Mouse (Mus musculus): ENCODE results near the gene Map4. TPM values are rescaled to one million over a fixed set of nuclear protein-coding genes. Genes with fewer than 3 reads are reported as not detected.

The Map4 gene
- polyA plus RNA-seq, 1 experiment from 2014 or later, result 117 TPM

DNA sequence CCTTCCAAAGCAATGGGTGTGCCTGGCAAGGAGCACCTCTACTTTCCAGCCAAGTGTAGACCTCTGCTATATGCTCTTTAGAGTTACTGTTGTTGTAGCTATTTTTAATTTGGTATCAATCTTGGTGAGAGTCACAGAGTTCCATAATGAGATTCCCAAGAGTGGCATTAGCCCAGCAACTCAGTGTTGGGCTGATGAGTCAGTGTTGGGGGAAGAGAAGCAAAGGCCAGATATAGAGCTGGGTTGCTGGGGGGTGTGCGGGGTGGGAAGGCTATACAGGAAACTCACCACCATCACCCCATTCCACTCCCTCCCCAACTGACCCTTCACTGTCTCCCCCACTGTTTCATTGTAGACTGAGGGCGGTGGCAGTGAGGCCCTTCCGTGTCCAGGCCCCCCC lies 149.8 kb downstream of the Map4 start:
- Histone ChIP-seq H3K27me3 (no peaks in the 10 kb centered on the region), H3K9ac (replicated peaks) (no peak overlapping the region), H3K4me1 (no peaks in the 10 kb centered on the region), H3K9me3 (no peaks in the 10 kb centered on the region), H3K4me3 (no peak overlapping the region), H3K27ac (replicated peaks) (no peak overlapping the region), H3K36me3 (peaks cover 75% of the 10 kb centered on the region), H3K4me2 (replicated peaks) (no peak overlapping the region)
- ATAC-seq (replicated peaks), result no peak
- 68% methylated on average over 3 of the region's 3 CpGs for WGBS

DNA sequence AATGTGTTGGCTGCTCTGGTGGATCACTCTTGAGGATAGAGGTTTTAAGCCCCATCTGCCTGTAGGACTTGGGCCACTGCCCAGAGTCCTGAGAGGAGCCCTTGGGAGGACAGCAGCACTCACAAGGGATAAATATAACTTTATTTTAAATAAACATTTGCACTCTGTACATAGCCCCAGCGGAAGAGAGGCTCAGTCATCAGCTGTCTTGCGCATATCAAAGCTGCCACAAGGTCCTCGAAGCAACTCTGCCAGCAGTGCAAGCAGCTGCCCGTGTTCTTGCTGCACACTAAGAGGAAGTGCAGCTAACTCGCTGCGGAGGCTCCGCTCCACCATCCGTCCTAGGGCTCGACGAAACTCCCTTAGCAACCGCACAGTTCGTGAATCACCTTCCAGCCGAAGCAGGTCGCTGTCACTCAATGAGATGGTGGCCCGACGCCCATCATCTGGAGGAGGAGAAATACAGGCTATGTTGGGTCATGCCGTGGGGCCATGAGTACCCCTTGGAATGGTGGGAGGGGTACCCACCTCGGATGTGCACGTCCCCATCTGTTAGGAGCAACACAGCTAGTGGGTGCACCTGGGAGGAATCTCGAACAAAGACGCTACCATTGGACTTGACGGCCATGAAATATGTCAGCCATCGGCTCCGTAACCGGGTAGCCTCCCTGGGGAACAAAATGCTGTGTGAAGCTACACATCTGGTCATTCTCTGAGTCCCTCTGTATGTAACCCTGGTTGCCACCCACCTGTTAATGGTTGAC lies 153.1 kb downstream of the Map4 start:
- Histone ChIP-seq H3K4me3 (no peak overlapping the region), H3K27ac (replicated peaks) (no peak overlapping the region), H3K9ac (replicated peaks) (no peak overlapping the region), H3K36me3 (peaks cover 95% of the 10 kb centered on the region), H3K9me3 (no peaks in the 10 kb centered on the region), H3K4me2 (replicated peaks) (no peak overlapping the region), H3K27me3 (no peaks in the 10 kb centered on the region), H3K4me1 (no peaks in the 10 kb centered on the region)
- WGBS, result 89% methylated on average over 25 of the region's 25 CpGs
- ATAC-seq (replicated peaks), result no peak

DNA sequence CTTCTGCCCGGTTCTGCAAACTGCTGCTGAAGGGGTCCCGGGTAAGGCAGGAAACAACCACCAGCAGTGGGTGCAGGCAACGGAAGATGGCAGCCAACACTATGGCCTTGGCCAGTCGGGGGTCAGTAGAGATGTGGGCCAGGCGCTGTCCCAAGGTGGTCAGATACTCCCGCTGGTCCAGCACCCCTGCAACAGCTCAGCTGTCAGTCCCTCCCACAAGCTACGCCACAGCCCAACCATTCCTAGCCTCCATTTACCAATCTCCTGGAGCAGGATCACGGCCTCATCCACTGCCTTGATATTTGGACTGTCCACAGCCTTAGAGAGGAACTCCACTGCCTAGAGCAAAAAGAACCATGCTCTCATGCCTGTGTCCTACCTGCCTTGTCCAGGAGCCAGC lies 154.4 kb downstream of the Map4 start:
- H3K9me3 ChIP-seq, result no peaks in the 10 kb centered on the region
- no peak for ATAC-seq (replicated peaks)
- H3K4me2 ChIP-seq (replicated peaks), result no peak overlapping the region
- H3K9ac ChIP-seq (replicated peaks), result no peak overlapping the region
- 95% methylated on average over 8 of the region's 8 CpGs for WGBS
- H3K4me1 ChIP-seq, result no peaks in the 10 kb centered on the region
- H3K4me3 ChIP-seq, result no peak overlapping the region
- H3K27me3 ChIP-seq, result no peaks in the 10 kb centered on the region
- H3K36me3 ChIP-seq, result peaks cover 95% of the 10 kb centered on the region
- H3K27ac ChIP-seq (replicated peaks), result no peak overlapping the region

DNA sequence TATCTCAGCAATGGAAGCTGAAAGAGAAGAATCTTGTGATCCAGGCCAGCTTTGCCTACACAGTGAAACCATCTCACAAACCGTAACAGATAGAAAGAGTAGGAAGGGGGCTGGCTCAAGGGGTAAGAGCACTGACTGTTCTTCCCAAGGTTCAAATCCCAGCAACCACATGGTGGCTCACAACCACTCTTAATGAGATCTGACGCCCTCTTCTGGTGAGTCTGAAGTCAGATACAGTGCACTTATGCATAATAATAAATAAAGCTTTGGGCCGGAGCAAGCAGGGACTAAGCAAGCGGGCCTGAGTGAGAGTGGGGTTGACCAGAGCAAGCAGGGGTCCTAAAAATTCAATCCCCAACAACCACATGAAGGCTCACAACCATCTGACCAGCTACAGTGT lies 162.0 kb downstream of the Map4 start:
- H3K27me3 ChIP-seq, result no peaks in the 10 kb centered on the region
- H3K36me3 ChIP-seq, result peaks cover 96% of the 10 kb centered on the region
- 80% methylated on average over 4 of the region's 4 CpGs for WGBS
- H3K4me1 ChIP-seq, result no peaks in the 10 kb centered on the region
- no peak overlapping the region for H3K4me2 ChIP-seq (replicated peaks)
- no peaks in the 10 kb centered on the region for H3K9me3 ChIP-seq
- H3K9ac ChIP-seq (replicated peaks), result no peak overlapping the region
- no peak overlapping the region for H3K27ac ChIP-seq (replicated peaks)
- no peak overlapping the region for H3K4me3 ChIP-seq
- ATAC-seq (replicated peaks), result no peak

DNA sequence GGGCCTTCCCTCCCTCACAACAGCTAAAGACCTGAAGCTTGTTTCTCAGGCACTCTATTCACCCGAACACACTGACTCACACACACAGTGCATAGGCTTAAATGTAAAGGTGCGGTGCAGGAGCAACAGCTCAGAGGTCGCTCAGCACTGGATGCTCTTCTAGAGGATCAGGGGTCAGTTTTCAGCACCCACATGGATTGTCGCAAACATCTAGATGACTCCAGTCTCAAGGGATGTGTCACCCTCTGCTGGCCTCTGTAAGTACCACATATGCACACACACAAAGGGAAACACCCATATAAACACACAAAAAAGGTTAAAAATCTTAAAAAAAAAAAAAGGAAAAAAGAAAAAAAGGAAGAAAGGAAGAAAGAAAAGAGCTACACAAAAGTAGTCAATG lies 163.5 kb downstream of the Map4 start:
- Histone ChIP-seq H3K4me3 (no peak overlapping the region), H3K4me2 (replicated peaks) (no peak overlapping the region), H3K4me1 (no peaks in the 10 kb centered on the region), H3K27me3 (no peaks in the 10 kb centered on the region), H3K36me3 (peaks cover 96% of the 10 kb centered on the region), H3K9ac (replicated peaks) (no peak overlapping the region), H3K9me3 (no peaks in the 10 kb centered on the region), H3K27ac (replicated peaks) (no peak overlapping the region)
- ATAC-seq (replicated peaks), result no peak
- WGBS, result 96% methylated on average over 4 of the region's 4 CpGs

DNA sequence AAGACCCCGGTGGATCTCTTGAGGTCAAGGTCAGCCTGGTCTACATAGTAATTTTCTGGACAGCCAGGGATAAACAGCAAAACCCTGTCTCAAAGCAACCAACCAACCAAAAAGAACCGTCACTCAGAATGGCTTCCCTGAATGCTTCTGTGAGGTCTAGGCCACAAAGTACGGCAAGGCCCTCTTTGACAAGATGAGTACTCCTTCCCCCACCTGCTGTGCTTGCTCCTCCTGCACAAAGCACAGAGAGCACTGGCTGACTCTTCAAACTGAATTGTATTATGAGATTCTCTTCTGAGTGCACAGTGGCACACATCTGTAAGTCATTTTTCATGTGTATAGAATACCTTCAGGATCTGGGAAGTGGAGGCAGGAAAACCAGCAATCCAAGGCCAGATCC lies 166.5 kb downstream of the Map4 start:
- WGBS, result 93% methylated on average over 3 of the region's 3 CpGs
- no peak overlapping the region for H3K4me2 ChIP-seq (replicated peaks)

DNA sequence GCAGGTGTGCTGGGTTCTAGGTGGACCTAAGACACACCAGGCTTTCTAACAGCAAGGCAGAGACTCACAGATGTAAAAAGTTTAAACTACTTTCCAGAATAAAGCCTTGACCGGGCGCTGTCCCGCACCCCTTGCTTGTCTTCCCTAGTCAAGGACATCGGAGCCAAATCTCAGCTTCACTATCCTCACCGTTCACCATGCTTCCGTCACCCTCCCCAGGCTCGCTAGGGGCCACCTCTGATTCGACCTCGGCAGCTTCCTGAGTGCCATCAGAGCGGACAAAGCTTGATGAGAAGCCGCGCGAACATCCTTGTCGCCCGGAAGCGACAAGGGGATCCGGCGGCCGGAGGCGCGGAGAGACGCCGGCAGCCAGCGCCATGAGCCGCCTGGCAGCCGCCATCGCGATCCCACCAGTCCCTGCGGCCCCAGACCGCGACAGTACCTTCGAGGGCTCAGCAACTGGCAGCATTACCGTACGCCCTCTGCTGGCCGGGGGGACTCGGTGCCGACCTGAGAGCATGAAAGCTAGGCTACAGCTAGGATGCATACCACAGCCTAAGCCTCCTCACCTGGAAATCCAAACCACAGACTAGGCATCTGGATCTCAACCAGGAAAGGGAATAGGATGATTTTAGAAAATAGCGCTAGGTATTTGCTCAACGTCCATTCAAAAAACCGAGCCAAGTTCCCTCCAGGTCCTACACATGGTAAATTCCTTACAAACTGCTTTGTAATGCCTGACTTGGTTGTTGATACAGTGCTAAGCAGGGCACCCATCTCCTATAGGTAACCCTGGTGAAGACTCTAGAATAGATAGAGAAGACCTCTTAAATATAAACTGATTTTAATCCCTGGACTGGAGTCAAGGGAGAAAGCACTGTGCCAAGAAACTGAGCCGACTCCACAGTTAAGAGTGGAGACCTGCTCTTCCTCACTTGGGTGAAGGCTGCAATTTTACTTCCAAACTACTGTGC lies 169.7 kb downstream of the Map4 start:
- Histone ChIP-seq H3K4me2 (replicated peaks) (peak overlapping the region; percentile 71), H3K4me1 (peaks cover 9% of the 10 kb centered on the region), H3K27me3 (no peaks in the 10 kb centered on the region), H3K9me3 (no peaks in the 10 kb centered on the region), H3K4me3 (peak overlapping the region; percentile 81), H3K9ac (replicated peaks) (peak overlapping the region; percentile 81), H3K36me3 (peaks cover 77% of the 10 kb centered on the region), H3K27ac (replicated peaks) (no peak overlapping the region)
- WGBS, result 3% methylated on average over 41 of the region's 41 CpGs
- ATAC-seq (replicated peaks), result peak; percentile 97

More for the DNA sequence above, 166.5 kb downstream of the Map4 start:
- Histone ChIP-seq H3K27me3 (no peaks in the 10 kb centered on the region), H3K36me3 (peaks cover 76% of the 10 kb centered on the region), H3K9me3 (no peaks in the 10 kb centered on the region), H3K9ac (replicated peaks) (no peak overlapping the region), H3K4me3 (no peak overlapping the region), H3K27ac (replicated peaks) (no peak overlapping the region), H3K4me1 (peaks cover 9% of the 10 kb centered on the region)
- no peak for ATAC-seq (replicated peaks)

DNA sequence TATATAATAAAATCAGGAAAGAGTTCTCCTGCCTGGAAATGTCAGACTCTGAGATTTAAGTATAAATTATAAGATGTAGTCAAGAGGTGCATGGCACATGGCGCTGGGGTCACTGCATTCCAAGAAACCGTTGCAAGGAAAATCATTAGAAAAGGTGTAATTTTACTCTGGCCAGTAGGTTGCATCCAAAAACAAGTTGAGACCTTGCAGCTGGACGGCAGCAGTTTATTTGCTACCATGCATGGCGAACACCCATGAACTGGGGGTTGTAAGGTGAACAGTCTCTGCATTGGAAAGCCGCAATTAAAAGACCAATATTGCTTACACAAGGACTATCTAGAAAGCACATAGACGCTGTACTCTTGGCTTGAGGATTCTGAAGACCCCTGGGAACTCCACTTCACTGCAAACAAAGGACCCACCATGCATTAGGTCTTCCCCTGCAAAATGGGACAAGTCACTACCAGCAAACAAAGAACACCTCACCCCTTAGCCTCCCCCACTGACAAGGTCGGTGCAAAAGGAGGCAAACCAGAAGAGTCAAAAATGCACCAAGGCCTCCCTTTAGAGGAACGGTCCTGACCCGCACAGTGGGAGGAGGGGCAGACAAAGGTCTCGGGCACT lies 185.2 kb downstream of the Map4 start:
- Histone ChIP-seq H3K9me3 (no peaks in the 10 kb centered on the region), H3K27me3 (no peaks in the 10 kb centered on the region), H3K4me3 (peak overlapping the region; percentile 72), H3K36me3 (peaks cover 34% of the 10 kb centered on the region), H3K9ac (replicated peaks) (peak overlapping the region; percentile 83), H3K27ac (replicated peaks) (peak overlapping the region; percentile 91), H3K4me1 (peaks cover 26% of the 10 kb centered on the region), H3K4me2 (replicated peaks) (peak overlapping the region; percentile 70)
- ATAC-seq (replicated peaks), result no peak
- 7% methylated on average over 10 of the region's 10 CpGs for WGBS

DNA sequence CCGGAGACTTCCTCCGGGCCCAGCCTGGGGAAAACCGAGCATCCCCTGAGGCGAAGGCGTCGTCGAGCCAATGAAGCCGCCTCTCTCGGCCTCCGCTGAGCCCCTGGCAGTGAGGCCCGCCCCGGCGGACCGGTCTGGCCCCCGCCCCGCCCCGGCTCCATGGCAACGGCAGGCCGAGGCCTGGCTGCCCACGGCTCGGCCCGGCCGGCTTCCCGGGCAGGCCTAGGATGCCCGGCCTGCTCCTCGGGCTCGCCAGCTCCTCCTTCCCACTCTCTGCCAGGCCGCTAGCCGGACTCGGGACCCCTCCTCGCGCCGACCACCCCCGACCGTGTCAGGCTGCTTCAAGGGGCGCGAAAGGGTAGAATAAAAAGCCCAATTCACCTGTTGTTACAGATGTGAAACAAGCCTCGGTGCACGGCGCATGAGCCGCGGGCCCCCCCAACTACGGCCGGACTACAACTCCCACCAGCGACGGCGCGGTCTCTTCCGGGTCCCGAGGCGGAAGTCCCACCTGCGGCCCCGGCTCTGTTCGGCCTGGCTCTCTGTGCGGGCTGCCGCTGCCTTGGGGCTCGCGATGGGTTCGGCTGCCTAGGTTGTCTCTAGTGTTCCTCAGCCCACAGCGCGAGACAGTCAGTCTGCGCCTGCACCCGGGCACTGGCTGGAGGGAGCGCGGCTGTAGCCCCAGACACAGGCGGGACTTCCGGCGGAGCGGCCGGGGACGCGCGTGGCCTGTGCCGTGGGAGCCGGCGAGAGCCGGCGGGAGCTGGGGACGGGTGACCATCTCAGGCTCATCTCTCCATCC lies 185.9 kb downstream of the Map4 start, which contains the start of gene Smarcc1:
Gene Smarcc1 (plus strand): TSS at position 732 of the 802 bp plus-strand sequence.
- WGBS, result 0% methylated on average over 77 of the region's 79 CpGs
- no peaks in the 10 kb centered on the region for H3K27me3 ChIP-seq
- H3K27ac ChIP-seq (replicated peaks), result peak within 1 kb of the TSS; percentile 91
- no peaks in the 10 kb centered on the region for H3K9me3 ChIP-seq
- H3K36me3 ChIP-seq, result peaks cover 27% of the 10 kb centered on the region
- peak within 1 kb of the TSS; percentile 70 for H3K4me2 ChIP-seq (replicated peaks)
- H3K4me3 ChIP-seq, result peak within 1 kb of the TSS; percentile 72
- ATAC-seq (replicated peaks), result peak; percentile 98
- peak within 1 kb of the TSS; percentile 83 for H3K9ac ChIP-seq (replicated peaks)
- peaks cover 26% of the 10 kb centered on the region for H3K4me1 ChIP-seq

DNA sequence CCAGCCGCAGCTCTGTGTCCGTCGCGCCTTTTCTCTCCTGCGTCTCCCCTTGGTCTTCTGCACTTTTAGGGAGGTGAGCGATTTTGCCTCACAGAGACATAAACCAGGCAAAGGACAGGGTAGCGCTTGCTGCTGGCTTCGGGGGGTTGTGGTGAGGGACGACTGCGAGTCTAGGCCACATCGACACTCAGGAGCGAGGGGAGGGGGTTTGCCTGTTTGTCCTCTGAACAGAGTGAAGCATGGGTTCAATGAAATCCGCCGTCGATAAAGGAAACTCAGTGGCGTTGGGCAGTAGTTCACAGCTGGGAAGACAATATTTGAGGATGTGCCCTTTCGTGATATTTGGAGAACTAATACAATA lies 186.5 kb downstream of the Map4 start, which contains the start of gene Dhx30:
Gene Dhx30 (minus strand): TSS at position 52 of the 361 bp plus-strand sequence.
- Histone ChIP-seq H3K36me3 (peaks cover 21% of the 10 kb centered on the region), H3K27me3 (no peaks in the 10 kb centered on the region), H3K4me3 (peak within 1 kb of the TSS; percentile 72), H3K9me3 (no peaks in the 10 kb centered on the region), H3K27ac (replicated peaks) (peak within 1 kb of the TSS; percentile 91), H3K4me1 (peaks cover 26% of the 10 kb centered on the region), H3K4me2 (replicated peaks) (peak within 1 kb of the TSS; percentile 70), H3K9ac (replicated peaks) (peak within 1 kb of the TSS; percentile 83)
- 1% methylated on average over 17 of the region's 17 CpGs for WGBS
- ATAC-seq (replicated peaks), result peak; percentile 38

DNA sequence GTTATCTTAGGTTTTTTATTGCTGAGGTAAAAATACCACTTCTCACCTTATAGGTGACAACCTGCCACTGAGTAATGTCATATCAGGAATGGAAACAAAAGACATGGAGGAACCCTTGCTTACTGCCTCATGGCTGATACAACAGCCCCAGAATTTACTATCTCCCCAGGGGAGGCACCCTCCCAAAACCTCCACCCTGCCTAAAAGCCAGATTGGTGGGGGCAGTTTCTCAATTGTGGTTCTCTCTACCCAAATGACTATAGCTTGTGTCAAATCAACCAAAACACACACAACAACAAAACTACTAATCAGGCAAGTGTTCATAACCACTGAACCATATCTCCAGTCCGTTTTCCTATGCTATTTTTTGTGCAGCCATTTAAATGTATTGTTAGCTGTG lies 187.0 kb downstream of the Map4 start:
- peak overlapping the region; percentile 70 for H3K4me2 ChIP-seq (replicated peaks)
- H3K27ac ChIP-seq (replicated peaks), result peak overlapping the region; percentile 91
- no peaks in the 10 kb centered on the region for H3K9me3 ChIP-seq
- peaks cover 16% of the 10 kb centered on the region for H3K36me3 ChIP-seq
- no peak for ATAC-seq (replicated peaks)
- peaks cover 26% of the 10 kb centered on the region for H3K4me1 ChIP-seq
- H3K27me3 ChIP-seq, result no peaks in the 10 kb centered on the region
- peak overlapping the region; percentile 72 for H3K4me3 ChIP-seq
- WGBS, result 35% methylated on average over 1 of the region's 1 CpGs
- H3K9ac ChIP-seq (replicated peaks), result peak overlapping the region; percentile 83
